Mouse (Mus musculus): Measurements from ENCODE around the gene Tmem145. TPM values are rescaled to one million over a fixed set of nuclear protein-coding genes. Genes with fewer than 3 reads are reported as not detected.

The Tmem145 gene
- polyA plus RNA-seq, 1 experiment from 2014 or later = 0.67 TPM

DNA sequence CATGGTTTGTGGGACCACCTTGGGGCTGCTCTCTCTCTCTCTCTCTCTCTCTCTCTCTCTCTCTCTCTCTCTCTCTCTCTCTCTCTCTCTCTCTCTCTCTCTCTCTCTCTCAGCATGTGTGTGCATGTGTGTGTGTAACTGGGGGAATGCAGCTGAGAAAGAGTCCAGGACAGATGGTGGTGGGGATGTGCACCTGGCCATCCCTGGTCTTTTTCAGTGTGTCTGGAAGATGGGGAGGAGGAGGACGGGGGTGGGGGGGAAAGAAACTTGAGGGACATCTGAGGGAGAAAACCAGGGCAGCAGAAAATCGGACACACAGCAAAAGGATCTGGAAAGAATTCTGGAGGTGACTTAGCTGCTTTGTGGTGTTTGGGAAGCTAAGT lies 699 bp downstream of the Tmem145 start:
- Histone ChIP-seq H3K4me3 (ENCODE audit: low read depth, low read length) (no peak overlapping the region), H3K9ac (ENCODE audit: low read length) (no peak overlapping the region), H3K9me3 (ENCODE audit: control insufficient read depth, low read length) (no peaks in the 10 kb centered on the region), H3K4me1 (replicated peaks; ENCODE audit: control insufficient read depth, insufficient read depth) (peaks cover 5% of the 10 kb centered on the region; the same call in 1 of the 2 replicates), H3K4me2 (replicated peaks; ENCODE audit: low read depth) (no peak overlapping the region), H3K27me3 (ENCODE audit: control insufficient read depth, insufficient read depth, low read length) (no peaks in the 10 kb centered on the region; the same call in 1 of the 2 replicates), H3K27ac (replicated peaks) (no peak overlapping the region), H3K36me3 (ENCODE audit: control insufficient read depth, insufficient read depth, low read length) (no peaks in the 10 kb centered on the region)
- ATAC-seq (ENCODE audit: low FRiP score, low TSS enrichment) = no peak
- WGBS = 40% methylated on average over 2 of the region's 2 CpGs
- DNase-seq (ENCODE audit: low spot score) = no peak
- no peak for TF ChIP-seq CTCF (IDR thresholded peaks at IDR 0.05; ENCODE audit: low read depth)
- no peak for TF ChIP-seq EP300 (optimal IDR thresholded peaks at IDR 0.05)

GRCm38 (mm10) chr7:25308702-25309318 lies 2.9 kb downstream of the Tmem145 start:
- Histone ChIP-seq H3K4me2 (replicated peaks; ENCODE audit: low read depth) (no peak overlapping the region), H3K9ac (ENCODE audit: low read length) (no peak overlapping the region), H3K27me3 (ENCODE audit: control insufficient read depth, insufficient read depth, low read length) (no peaks in the 10 kb centered on the region; the same call in 1 of the 2 replicates), H3K36me3 (ENCODE audit: control insufficient read depth, insufficient read depth, low read length) (no peaks in the 10 kb centered on the region), H3K4me3 (ENCODE audit: low read depth, low read length) (no peak overlapping the region), H3K4me1 (replicated peaks; ENCODE audit: control insufficient read depth, insufficient read depth) (peaks cover 5% of the 10 kb centered on the region; the same call in 1 of the 2 replicates), H3K9me3 (ENCODE audit: control insufficient read depth, low read length) (no peaks in the 10 kb centered on the region), H3K27ac (replicated peaks) (no peak overlapping the region)
- TF ChIP-seq EP300 (optimal IDR thresholded peaks at IDR 0.05) (no peak), CTCF (IDR thresholded peaks at IDR 0.05; ENCODE audit: low read depth) (no peak)
- DNase-seq (ENCODE audit: low spot score) = no peak
- ATAC-seq (ENCODE audit: low FRiP score, low TSS enrichment) = no peak
- WGBS = 51% methylated on average over 17 of the region's 17 CpGs

DNA sequence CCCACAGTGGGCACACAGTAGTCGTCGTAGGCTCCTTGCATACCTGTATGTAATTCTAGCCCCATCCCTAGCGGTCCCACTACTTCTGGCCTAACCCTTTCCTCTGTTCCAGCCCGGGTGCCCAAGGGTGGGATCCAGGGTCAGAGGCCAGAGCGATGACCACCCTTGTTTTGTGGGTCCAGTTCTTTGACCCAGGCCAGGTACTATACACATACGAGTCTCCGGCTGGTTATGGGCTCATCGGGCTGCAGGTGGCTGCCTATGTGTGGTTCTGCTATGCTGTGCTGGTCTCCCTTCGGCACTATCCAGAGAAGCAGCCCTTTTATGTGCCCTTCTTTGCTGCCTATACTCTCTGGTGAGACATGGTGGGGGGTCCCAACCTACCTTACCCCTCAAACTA lies 3.5 kb downstream of the Tmem145 start:
- no peak for DNase-seq (ENCODE audit: low spot score)
- no peak overlapping the region for H3K9ac ChIP-seq (ENCODE audit: low read length)
- H3K4me1 ChIP-seq (replicated peaks; ENCODE audit: control insufficient read depth, insufficient read depth) = peaks cover 5% of the 10 kb centered on the region; the same call in 1 of the 2 replicates
- ATAC-seq (ENCODE audit: low FRiP score, low TSS enrichment) = no peak
- no peak overlapping the region for H3K4me2 ChIP-seq (replicated peaks; ENCODE audit: low read depth)
- H3K27ac ChIP-seq (replicated peaks) = no peak overlapping the region
- no peaks in the 10 kb centered on the region for H3K9me3 ChIP-seq (ENCODE audit: control insufficient read depth, low read length)
- 86% methylated on average over 9 of the region's 9 CpGs for WGBS
- no peak for TF ChIP-seq CTCF (IDR thresholded peaks at IDR 0.05; ENCODE audit: low read depth)
- no peak for TF ChIP-seq EP300 (optimal IDR thresholded peaks at IDR 0.05)
- H3K27me3 ChIP-seq (ENCODE audit: control insufficient read depth, insufficient read depth, low read length) = no peaks in the 10 kb centered on the region; the same call in 1 of the 2 replicates
- no peak overlapping the region for H3K4me3 ChIP-seq (ENCODE audit: low read depth, low read length)
- H3K36me3 ChIP-seq (ENCODE audit: control insufficient read depth, insufficient read depth, low read length) = no peaks in the 10 kb centered on the region

GRCm38 (mm10) chr7:25311193-25311592 lies 5.3 kb downstream of the Tmem145 start:
- Histone ChIP-seq H3K9ac (ENCODE audit: low read length) (no peak overlapping the region), H3K27ac (replicated peaks) (no peak overlapping the region), H3K27me3 (ENCODE audit: control insufficient read depth, insufficient read depth, low read length) (no peaks in the 10 kb centered on the region; the same call in 1 of the 2 replicates), H3K4me1 (replicated peaks; ENCODE audit: control insufficient read depth, insufficient read depth) (peaks cover 6% of the 10 kb centered on the region; the same call in 1 of the 2 replicates), H3K4me2 (replicated peaks; ENCODE audit: low read depth) (no peak overlapping the region), H3K9me3 (ENCODE audit: control insufficient read depth, low read length) (no peaks in the 10 kb centered on the region), H3K4me3 (ENCODE audit: low read depth, low read length) (no peak overlapping the region), H3K36me3 (ENCODE audit: control insufficient read depth, insufficient read depth, low read length) (no peaks in the 10 kb centered on the region)
- no peak for DNase-seq (ENCODE audit: low spot score)
- 74% methylated on average over 11 of the region's 11 CpGs for WGBS
- TF ChIP-seq CTCF (IDR thresholded peaks at IDR 0.05; ENCODE audit: low read depth) (no peak), EP300 (optimal IDR thresholded peaks at IDR 0.05) (no peak)
- no peak for ATAC-seq (ENCODE audit: low FRiP score, low TSS enrichment)

- no peak for DNase-seq (ENCODE audit: low spot score)
- Histone ChIP-seq H3K4me3 (ENCODE audit: low read depth, low read length) (no peak overlapping the region), H3K27me3 (ENCODE audit: control insufficient read depth, insufficient read depth, low read length) (no peaks in the 10 kb centered on the region; the same call in 1 of the 2 replicates), H3K4me1 (replicated peaks; ENCODE audit: control insufficient read depth, insufficient read depth) (0 out of 2 replicates have a peak, but pooled peaks cover 5% of the 10 kb centered on the region), H3K9me3 (ENCODE audit: control insufficient read depth, low read length) (no peaks in the 10 kb centered on the region), H3K27ac (replicated peaks) (no peak overlapping the region), H3K36me3 (ENCODE audit: control insufficient read depth, insufficient read depth, low read length) (no peaks in the 10 kb centered on the region), H3K4me2 (replicated peaks; ENCODE audit: low read depth) (no peak overlapping the region), H3K9ac (ENCODE audit: low read length) (no peak overlapping the region)
- 34% methylated on average over 7 of the region's 7 CpGs for WGBS
- no peak for ATAC-seq (ENCODE audit: low FRiP score, low TSS enrichment)
- no peak for TF ChIP-seq CTCF (IDR thresholded peaks at IDR 0.05; ENCODE audit: low read depth)
- no peak for TF ChIP-seq EP300 (optimal IDR thresholded peaks at IDR 0.05)
Observed at GRCm38 (mm10) chr7:25313325-25313724, 7.4 kb downstream of the Tmem145 start.

GRCm38 (mm10) chr7:25314606-25315305 lies 8.8 kb downstream of the Tmem145 start:
- Histone ChIP-seq H3K9me3 (ENCODE audit: control insufficient read depth, low read length) (no peaks in the 10 kb centered on the region), H3K4me1 (replicated peaks; ENCODE audit: control insufficient read depth, insufficient read depth) (0 out of 2 replicates have a peak, but pooled peaks cover 5% of the 10 kb centered on the region), H3K36me3 (ENCODE audit: control insufficient read depth, insufficient read depth, low read length) (no peaks in the 10 kb centered on the region), H3K9ac (ENCODE audit: low read length) (peak overlapping the region; percentile 48; the same call in 1 of the 2 replicates), H3K27me3 (ENCODE audit: control insufficient read depth, insufficient read depth, low read length) (no peaks in the 10 kb centered on the region; the same call in 1 of the 2 replicates), H3K4me2 (replicated peaks; ENCODE audit: low read depth) (peak overlapping the region; percentile 69), H3K27ac (replicated peaks) (no peak overlapping the region), H3K4me3 (ENCODE audit: low read depth, low read length) (peak overlapping the region; percentile 42)
- WGBS = 4% methylated on average over 39 of the region's 51 CpGs
- no peak for TF ChIP-seq CTCF (IDR thresholded peaks at IDR 0.05; ENCODE audit: low read depth)
- TF ChIP-seq EP300 (optimal IDR thresholded peaks at IDR 0.05) = no peak
- DNase-seq (ENCODE audit: low spot score) = no peak
- ATAC-seq (ENCODE audit: low FRiP score, low TSS enrichment) = no peak

Data from stomach, postnatal 0 days (tissue).